Mouse (Mus musculus) left cerebral cortex, adult 9 months (tissue): ENCODE data around the gene Ikzf3.

Experiments used
- DNase-seq, 2 experiments: peaks; one replicate each; pipeline ENCODE4 v3.0.0; 2022; ENCODE audit warnings: low spot score in 2 of 2

Gene Ikzf3

GRCm38 (mm10) chr11:98446562-98447474, 99.0 kb downstream of the Ikzf3 start:
- DNase-seq, result peak in 1 of 2 experiments; percentile 19

GRCm38 (mm10) chr11:98446213-98446561, 99.6 kb downstream of the Ikzf3 start, which contains the start of gene Grb7:
Gene Grb7, plus strand, starts transcription at chr11:98446394.
- DNase-seq, result no peak

GRCm38 (mm10) chr11:98445679-98446078, 100.2 kb downstream of the Ikzf3 start:
- no peak for DNase-seq

- no peak for DNase-seq
Observed at GRCm38 (mm10) chr11:98445238-98445637, 100.6 kb downstream of the Ikzf3 start.

- DNase-seq, result no peak
Observed at GRCm38 (mm10) chr11:98443688-98444087, 102.1 kb downstream of the Ikzf3 start.

- peak; percentile 84 to 95 for DNase-seq
Observed at GRCm38 (mm10) chr11:98438331-98439158, 107.3 kb downstream of the Ikzf3 start, which contains the start of gene Mien1. Gene Mien1, minus strand, starts transcription at chr11:98438991.

GRCm38 (mm10) chr11:98437441-98437840, 108.4 kb downstream of the Ikzf3 start:
- DNase-seq, result no peak

- no peak for DNase-seq
Observed at GRCm38 (mm10) chr11:98435723-98436122, 110.1 kb downstream of the Ikzf3 start.

GRCm38 (mm10) chr11:98431743-98432502, 113.9 kb downstream of the Ikzf3 start:
- DNase-seq, result no peak

- no peak for DNase-seq
Observed at GRCm38 (mm10) chr11:98428436-98428835, 117.4 kb downstream of the Ikzf3 start.

- DNase-seq, result no peak
Observed at GRCm38 (mm10) chr11:98426592-98426991, 119.2 kb downstream of the Ikzf3 start.

GRCm38 (mm10) chr11:98418939-98419547, 126.8 kb downstream of the Ikzf3 start:
- DNase-seq, result no peak

- no peak for DNase-seq
Observed at GRCm38 (mm10) chr11:98418273-98418672, 127.6 kb downstream of the Ikzf3 start.

GRCm38 (mm10) chr11:98417074-98417473, 128.8 kb downstream of the Ikzf3 start:
- DNase-seq, result no peak
